Mouse (Mus musculus): ENCODE data around the gene Ltn1.

DNA sequence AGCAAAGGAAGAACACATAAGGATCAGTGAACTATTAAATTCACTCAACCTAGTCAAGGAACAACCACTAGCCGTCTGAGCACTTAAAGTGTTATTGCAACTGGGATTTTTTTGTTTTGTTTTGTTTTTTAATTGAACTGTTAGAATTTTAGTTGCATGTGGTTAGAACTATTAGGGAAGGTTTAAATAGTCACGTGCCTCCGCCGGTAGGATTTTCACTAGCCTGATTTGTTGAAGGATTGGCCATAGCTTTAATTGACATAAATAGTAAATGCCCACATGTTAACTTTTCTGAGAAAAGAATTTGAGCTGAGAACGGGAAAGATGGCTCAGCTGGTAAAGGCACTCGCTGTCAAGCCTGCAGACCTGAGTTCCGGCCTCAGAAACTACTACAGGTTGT is 77.7 kb downstream of the Ltn1 start:
- TF ChIP-seq CTCF (IDR thresholded peaks at IDR 0.05; ENCODE audit: extremely low read depth, insufficient read depth, insufficient read length, insufficient replicate concordance) (no peak), POLR2A (IDR thresholded peaks at IDR 0.05; ENCODE audit: low read depth, low read length) (no peak)

All from spleen, adult 2 months (tissue).